Mouse (Mus musculus) cerebellum, adult 18-20 months (tissue): ENCODE data around the gene Zfp59.
"Not testable (repeated sequence)": the region's sequence is repeated elsewhere in the genome, so short reads cannot be mapped to it uniquely, and the experiment has no call there.

Source experiments
- DNase-seq, 2 experiments: peaks; one replicate each; pipeline ENCODE4 v3.0.0; 2021

Zfp59 gene

DNA sequence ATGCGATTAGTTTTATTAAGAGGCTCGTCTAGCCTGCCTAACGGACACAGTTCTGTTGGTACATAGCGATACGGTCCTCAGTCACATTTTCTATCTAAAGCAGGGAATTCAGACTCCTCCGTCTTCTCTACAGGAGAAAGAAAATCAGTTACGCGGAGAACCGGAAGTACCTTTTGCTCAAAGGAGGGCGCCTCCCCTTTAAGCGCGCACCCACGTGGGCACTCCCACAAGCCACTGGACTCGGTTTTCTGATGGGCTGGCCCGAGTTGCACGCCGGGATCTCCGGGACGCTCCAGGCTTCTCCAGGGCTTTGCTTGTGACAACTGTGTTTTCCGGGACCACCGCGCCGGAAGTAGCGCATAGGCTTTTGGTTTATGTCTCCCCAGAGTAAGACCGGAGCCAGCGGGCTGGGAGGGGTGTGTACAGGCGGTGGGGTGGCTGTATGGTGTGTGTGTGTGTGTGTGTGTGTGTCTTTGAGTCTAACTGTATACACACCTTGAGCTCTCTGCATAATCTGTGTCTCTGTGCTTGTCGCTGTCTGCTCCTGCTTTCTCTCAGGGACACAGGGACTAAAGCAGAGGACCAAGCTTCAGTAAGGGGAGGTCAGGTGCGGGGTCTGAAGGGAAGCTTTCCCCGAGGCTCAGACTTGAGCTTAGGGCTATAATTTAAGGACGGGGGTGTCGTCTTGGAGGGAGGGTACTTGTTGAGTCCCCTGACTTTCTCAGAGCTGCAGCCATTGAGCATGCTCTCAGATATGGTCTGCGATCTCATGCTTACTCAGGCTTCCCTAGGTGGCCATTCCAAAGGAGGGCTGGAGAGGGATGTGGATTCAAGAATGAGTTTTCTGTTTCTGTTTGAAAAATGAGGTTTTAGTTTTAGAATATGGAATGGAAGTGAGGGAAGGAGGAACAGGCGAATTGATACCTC is at the start of gene Zfp59:
TSS of gene Zfp59 (plus strand) at position 285 of the 927 bp plus-strand sequence.
- peak; percentile 85 to 89 for DNase-seq

DNA sequence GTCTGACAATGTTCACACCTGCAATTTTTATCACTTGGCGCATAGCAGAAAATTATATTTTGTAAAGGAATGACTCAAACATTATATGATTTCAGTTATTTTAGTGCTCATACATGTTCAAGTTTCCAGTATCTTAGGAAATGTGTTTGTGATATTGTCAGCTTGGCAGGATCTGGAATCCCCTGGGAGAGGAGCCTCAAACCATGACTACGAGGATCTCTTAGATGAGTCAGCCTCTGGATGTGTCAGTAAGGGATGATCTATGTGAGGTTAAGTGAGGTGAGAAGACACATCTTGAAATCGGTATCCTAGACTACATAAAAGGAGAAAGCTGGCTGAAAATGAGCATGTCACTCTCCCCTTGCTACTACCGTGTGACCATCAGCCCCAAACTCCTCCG is 49.1 kb upstream of the Zfp59 start:
- DNase-seq = no peak

DNA sequence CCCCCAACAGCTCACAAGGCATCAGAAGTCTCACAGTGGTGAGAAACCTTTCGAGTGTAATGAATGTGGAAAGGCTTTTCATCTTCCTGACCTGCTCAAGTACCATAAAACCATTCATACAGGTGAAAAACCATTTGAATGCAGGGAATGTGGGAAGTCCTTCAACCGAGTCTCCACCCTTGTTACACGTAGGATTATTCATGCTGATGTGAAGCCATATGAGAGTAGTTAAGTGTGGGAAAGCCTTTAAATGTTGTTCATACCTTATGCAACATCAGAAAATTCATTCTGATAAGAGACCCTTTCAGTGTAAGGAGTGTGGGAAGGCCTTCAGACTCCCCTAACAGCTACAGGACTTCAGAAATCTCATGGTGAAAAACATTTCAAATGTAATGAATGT is 44.5 kb upstream of the Zfp59 start:
- DNase-seq = not testable (repeated sequence)

DNA sequence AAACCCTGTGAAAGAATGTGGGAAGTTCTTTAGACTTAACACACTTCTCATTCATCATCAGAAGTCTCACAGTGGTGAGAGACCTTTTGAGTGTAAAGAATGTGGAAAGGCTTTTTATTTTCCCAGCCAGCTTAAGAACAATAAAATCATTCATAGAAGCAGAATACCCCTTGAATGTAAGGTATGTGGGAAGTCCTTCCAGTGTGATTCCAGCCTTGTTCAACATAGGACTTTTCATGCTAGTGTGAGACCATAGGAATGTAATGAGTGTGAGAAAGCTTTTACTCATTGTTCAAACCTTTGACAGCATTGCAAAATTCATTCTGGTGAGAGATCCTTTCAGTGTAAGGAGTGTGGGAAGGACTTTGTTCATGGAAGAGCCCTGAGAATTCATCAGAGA is 43.8 kb upstream of the Zfp59 start:
- DNase-seq = no peak

DNA sequence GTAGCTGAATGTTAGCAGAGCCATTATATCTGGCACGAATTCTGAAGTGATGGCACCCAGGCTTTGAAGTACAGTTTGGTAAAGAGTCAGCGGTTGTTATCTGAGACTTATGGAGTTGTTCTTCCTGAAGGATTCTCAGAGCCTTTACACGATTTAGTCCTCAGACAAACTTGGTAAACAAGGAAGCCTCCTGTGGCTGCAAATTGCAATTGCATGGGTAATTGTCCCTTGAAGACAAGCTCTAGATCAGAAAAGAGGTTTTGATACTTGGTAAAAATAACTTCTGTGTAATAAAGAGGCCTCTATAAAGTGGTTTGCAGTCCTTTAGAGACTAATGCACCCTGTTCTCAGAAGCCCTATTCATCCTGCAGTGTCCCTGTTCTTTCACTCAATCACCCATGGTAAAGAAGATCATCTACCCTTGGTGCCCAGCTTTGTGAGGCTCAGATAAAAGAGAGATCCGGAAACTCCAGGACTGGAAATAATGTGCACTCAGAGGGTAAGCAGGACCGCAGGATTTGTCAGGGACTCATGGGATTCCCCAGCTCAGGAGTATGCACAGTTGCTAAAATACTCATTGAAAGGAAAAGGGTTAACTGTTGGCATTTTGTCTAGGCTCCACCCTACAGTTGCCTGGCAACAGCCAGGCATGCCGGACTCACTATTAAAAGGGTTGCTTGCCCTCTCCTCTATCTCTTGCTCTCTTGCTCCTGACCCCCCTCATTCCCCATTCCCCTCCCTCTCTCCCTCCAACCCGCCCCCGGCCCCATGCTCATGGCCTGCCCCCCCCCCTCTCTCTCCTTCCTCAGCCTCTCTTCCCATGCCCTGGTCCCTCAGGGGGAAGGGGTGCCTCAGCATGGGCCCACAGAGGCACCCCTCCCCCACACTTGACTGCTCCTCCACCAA is 40.2 kb upstream of the Zfp59 start:
- DNase-seq = no peak

DNA sequence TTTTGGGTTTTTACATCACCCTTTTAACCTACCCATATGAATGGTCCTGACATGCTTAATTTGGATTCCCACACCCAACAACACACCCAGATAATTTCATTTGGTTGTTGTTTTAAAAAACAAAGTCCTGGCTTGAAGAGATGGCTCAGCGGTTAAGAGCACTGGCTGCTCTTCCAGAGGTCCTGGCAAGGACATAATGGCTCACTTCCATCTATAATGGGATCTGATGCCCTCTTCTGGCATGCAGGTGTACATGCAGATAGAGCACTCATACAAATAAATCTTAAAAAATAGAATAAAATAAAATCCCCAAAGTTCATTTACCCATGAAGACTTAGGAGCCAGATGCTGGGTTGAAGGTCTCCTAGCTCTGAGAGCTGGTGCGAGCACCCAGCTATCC is 37.3 kb upstream of the Zfp59 start:
- no peak for DNase-seq

DNA sequence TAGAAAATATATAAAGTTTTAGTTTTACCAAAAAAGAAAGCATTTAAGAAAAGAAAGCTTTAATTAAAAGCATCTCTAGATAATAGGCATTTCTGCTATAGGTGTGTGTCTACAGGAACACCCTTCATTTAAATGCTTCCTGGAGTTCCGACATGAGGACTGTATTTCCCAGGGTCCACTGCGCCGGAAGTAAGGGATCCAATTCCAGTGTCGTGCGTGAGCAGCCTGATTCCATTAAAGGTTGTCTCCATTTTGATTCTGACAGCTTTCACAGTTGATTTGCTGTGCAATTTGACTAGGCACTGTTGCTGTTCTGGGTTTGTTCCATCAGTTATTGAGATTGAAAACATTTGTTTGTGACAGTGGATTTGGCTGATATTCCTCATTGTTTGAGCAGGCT is 35.4 kb upstream of the Zfp59 start:
- DNase-seq = no peak

DNA sequence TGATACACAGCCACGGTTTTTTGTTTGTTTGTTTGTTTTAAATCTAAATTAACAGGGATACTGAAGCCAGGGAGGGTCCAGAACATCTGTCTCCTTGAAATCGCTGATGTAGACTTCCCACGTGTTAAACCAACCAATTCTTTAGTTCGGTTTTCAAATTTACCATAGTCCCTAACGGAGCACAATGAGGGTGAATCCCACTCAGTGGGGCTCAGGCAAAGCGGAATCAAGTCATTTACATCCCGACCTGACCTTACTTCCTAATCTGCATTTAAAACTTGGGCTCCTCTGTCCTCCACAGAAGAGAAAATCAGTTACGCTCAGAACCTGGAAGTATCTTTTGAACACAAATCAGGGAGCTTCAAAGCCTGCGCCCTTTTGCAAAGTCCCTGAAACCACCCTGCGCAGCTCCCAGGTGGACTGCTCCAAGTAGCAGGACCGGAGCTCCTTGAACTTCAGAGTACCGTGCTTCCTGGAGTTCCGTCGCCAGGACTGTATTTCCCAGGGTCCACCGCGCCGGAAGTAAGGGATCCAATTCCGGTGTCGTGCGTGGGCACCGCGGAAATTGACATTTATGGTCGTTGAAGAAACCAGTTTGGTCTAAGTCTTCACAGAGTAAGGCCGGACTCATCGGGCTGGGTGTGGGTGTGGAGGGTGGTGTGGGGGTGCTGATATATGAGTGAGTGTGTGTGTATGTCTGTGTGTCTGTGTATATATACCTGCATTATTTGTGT is 33.9 kb upstream of the Zfp59 start:
- peak; percentile 85 to 89 for DNase-seq

DNA sequence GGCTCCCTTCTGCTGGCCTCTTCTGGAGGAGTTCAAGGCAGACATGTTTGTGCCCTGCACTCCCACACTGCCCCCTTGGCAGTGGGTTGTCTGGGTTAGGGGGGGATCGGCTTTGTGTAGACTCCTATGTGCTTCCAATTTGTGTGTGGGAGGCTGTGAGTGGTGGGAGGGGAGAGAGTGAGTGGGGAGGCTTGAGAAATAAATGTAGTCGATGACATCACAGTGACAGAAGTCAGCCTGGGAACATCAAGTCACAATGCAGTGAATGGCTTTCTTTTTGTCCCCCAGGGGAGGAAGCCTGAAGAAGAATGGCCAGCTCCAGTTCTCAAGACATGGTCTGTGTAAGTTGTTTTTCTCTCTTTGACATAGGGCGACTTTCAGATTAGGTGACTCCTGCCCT is 31.5 kb upstream of the Zfp59 start, which contains the start of gene Zfp626:
TSS of gene Zfp626 (plus strand) at position 301 of the 400 bp plus-strand sequence.
- DNase-seq = not testable (repeated sequence)

DNA sequence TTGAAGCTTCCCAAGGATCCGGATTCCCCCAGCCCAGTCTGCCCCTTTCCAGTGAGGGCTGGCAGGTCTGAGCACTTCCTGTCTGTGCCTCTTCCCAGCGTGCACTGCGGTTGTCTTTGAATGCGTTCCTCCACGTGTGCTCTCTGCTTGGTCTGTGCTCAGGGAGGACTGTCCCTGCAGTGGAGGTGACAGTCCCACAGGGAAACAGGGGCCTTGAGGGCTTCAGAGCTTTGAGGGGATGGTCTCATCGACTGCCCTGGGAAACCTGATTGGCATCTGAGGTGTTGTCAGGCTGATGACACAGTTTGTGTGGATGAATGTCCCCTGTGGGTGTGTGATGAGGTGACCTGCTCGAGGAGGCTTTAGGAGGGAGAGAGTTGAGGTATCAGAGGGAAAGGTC is 31.1 kb upstream of the Zfp59 start:
- not testable (repeated sequence) for DNase-seq

DNA sequence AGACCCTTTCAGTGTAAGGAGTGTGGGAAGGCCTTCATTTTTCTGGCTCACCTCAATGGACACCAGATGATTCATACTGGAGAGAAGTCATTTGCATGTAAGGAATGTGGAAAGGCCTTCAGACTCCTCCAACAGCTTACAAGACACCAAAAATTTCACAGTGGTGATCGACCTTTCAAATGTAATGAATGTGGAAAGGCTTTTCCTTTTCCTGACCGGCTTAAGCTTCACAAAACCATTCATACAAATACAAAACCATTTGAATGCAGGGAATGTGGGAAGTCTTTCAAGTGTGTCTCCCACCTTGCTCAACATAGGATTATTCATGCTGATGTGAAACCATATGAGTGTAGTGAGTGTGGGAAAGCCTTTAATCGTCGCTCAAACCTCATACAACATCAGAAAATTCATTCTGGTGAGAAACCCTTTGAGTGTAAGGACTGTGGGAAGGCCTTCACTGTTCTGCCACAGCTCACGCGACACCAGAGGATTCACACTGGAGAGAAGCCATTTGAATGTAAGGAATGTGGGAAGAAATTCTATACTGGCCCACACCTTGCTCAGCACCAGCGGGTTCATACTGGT is 19.8 kb upstream of the Zfp59 start:
- no peak for DNase-seq

DNA sequence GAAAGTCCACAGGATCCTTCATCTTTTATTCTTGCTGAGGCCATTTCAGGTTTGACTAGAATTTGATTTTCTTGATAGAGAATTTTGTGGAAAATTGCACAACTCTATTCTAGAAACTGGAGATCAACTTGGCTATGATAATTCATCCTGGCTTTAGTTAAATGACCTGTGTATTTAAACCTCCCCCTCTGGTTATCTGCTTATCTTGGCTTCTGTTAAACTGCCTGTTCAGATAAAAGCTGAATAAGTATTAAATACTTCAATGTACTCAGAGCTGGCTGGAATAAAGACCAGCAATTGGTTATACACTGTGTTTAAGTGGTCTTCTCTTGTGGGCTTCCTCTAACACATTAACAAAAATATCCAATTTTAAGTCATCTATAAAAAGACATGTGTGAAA is 15.8 kb upstream of the Zfp59 start:
- DNase-seq = no peak

DNA sequence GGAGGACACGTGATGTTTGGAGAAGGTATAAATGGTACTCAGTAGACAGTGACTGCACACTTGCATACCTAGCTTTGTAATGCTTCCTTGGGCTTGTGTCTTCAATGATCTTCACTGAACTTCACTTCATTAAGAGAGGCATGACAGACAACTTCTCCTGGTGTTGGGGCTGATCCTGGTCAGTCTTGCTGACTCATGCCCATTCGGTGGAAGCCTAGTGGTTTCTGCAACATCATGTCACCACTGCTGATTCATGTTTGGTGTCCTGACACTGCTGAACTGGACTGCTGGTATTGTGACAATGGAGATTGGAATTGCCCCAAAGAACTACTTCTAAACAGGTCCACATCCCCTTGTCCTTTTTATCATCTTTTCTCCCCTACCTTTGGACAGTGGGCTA is 4.3 kb upstream of the Zfp59 start:
- no peak for DNase-seq

DNA sequence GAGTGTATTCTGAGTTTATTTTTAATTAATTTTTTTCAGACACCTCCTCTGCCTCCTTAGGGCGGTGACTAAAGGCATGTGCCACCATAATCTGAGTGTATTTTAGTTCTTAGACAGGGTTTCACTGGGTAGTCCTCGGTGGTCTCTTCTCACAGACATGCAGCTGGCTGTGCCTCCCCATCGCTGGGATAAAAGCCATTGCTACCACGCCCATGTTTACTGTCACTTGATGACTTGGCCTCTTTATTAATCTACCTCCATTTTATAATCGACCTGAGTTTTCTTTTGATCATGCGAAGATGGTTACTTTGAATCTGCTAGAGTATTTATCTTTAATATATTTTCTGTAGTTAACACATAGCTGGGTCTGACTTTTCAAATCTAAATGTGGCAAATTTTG is 511 bp upstream of the Zfp59 start:
- DNase-seq = peak in 1 of 2 experiments; percentile 18

DNA sequence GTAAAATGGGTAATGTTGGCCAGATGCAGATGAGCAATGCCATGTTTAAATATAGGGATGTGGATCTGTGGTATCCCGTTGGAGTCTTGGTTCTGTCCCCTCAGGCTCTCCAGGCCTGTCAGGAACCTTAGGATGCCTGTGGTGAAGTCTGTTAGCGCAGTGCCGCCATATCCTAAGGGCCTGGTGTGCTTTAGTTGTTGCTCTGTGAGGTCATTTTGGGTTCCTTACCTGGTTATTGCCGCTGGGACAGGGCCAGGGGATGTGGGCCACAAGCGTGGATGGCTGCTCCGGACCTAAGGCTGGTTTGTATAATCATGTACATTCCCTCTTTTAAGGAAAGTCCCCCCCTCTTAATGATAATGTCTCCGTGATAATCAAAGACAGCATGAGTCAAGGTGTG is 1.2 kb downstream of the Zfp59 start:
- DNase-seq = no peak

DNA sequence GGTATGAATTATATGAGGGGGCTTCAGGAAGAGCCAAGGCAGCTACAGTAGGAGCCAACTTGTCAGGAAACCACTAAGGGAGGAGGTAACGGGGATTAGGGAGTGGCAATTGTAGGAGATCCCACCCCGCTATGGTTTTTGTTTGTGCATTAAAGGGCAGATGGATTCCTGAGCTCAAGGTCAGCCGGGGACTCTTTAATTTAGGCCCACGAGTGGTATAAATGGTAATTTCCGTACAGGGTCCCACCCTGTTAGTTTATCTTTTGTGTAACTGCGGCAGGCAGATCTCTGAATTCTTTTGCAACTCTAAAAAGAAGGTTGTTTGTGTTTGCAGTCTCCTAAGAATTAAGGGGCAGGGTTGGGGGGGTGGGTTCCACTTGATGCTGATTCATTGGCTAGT is 1.7 kb downstream of the Zfp59 start:
- no peak for DNase-seq

DNA sequence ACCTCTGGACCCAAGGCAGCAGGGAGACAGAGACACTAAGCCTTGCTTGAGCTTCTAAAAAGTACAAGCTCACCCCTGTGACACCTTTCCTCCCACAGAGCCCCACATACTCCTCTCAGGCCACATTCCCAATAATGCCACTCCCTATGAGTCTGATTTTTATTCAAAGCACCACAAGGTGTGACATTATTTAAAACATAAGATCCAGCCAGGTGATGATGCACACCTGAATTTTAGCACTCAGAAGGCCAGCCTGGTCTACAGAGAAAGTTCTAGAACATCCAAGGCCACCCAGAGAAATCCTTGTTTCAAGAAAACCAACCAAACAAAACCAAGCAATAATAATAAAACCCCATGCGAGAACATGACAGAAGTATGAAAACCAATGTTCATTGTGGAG is 18.8 kb downstream of the Zfp59 start, which contains the start of gene Zfp607a:
TSS of gene Zfp607a (plus strand) at position 301 of the 400 bp plus-strand sequence.
- DNase-seq = no peak

DNA sequence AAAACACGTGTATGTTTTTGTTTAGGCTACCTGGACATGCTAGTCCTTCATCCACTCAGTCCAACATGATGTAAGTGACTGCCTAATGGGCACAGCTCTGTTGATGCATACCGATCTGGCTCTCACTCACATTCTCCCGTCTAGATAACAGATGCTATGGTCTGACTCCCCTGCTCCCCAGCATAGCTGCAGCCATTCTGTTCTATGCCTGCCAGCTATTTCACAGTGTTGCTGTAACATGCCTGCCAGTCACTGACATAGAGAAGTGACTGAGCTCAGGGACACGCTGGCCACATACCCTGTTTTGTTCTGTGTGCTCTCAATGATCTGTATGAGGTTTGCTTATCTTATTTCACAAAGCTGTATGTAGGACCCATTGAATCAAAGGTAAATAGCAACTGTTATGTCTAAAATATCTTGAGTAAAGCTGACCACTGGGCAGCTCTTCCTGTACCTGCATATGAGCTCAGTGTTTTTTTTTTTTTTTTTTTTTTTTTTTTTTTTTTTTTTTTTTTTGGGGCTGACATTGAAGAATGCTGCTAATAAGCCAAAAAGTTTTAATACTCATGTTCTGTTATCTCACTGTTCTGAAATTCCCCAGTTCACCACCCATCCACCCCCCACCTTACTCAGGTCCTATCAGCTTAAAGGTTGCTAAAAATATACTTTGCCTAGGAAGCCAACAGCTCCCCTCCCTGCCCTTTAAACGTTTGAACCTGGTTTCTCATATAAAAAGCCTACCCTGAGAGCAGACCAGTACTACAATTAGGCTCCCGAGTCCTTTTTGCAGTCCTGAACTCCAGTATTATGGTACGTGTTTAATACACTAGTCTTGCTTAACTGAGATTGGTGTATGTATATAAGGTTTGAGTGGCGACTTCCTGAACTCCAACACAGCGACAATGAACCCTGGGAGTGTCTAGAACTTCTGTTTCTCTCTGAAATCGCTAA is 21.2 kb downstream of the Zfp59 start:
- no peak for DNase-seq

DNA sequence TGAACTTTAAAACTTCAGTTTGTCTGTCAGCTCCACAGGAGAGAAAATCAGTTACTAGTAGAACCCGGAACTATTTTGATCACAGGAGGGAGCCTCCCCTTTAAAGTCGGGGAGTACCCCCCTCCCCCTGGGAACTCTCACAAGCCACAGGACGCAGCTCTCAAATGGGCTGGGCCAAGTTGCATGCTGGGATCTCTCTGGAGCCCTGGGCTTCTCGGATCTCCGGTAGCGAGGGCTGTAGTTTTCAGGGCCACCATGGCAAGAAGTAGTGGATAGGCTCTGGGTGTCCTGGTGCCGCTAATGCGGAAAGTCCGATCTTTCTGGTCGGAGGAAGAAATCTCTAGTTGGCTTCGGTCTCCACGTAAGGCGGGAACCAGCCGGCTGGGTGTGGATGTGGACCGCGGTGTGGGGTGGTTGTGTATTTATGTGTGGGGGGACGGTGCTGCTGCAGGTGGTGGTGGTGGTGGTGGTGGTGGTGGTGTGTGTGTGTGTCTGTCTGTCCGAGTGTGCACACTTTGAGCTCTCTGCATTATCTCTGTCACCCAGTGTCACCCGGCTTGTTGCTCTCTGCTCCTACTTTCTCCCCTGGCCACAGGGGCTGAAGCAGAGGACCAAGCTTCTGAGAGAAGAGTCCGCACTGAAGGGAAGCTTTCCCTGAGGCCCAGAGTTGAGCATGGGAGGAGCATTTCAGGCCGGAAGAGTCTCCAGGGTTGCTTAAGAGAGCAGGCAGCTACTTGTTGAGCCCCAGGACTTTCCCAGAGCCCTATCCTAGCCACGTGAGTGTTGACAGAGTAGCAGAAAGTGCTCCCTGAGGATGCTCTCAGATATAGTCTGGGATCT is 22.2 kb downstream of the Zfp59 start:
- DNase-seq = peak; percentile 19 to 22

DNA sequence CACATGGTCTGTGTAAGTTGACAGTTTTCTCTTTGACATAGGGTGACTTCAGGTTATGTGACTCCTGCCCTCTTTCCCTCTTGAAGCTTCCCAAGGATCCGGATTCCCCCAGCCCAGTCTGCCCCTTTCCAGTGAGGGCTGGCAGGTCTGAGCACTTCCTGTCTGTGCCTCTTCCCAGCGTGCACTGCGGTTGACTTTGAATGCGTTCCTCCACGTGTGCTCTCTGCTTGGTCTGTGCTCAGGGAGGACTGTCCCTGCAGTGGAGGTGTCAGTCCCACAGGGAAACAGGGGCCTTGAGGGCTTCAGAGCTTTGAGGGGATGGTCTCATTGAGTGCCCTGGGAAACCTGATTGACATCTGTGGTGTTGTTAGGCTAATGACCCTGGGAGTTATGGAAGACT is 24.2 kb downstream of the Zfp59 start:
- not testable (repeated sequence) for DNase-seq
